Mouse (Mus musculus): Measurements from ENCODE around the gene Filip1.

DNA sequence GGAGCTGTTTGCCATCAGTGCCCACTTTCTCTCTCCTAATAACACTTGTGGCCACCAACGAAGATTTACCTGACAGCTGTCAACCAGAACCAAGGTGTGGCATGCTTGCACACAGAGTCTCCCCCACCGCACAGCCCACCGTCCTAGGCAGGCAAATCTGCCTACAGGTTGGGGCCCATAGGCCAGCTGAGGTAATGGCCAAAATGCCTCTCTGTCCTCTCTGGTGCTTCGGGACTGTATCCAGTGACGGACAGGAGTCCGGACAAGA lies 90.2 kb downstream of the Filip1 start:
- no peak for TF ChIP-seq CTCF (IDR thresholded peaks at IDR 0.05; ENCODE audit: extremely low read depth, insufficient read length, insufficient replicate concordance, low read depth, low read length)
- TF ChIP-seq POLR2A (IDR thresholded peaks at IDR 0.05; ENCODE audit: low read depth, low read length), result no peak
